Mouse (Mus musculus) gastrocnemius, postnatal 25 days (tissue): ENCODE results near the gene F2. TPM values are rescaled to one million over a fixed set of nuclear protein-coding genes. Genes with fewer than 3 reads are reported as not detected.
"Not testable (repeated sequence)": the region's sequence is repeated elsewhere in the genome, so short reads cannot be mapped to it uniquely, and the experiment has no call there.

Source experiments
- DNase-seq: peaks from one replicate; pipeline ENCODE4 v3.0.0; 2022
- total RNA-seq, 2 experiments: library from RNA; stranded (reverse); gene quantifications; 1 replicate in 1 of 2; 2 replicates in 1 of 2; pipeline ENCODE4 v1.2.3; 2021

The F2 gene
- total RNA-seq, 2 experiments from 2014 or later = 0.26 TPM; not detected in 1

GRCm38 (mm10) chr2:91645811-91646210 lies 9.6 kb upstream of the F2 start:
- DNase-seq = no peak

- no peak for DNase-seq
Measured at GRCm38 (mm10) chr2:91645354-91645753, 9.1 kb upstream of the F2 start.

- no peak for DNase-seq
Measured at GRCm38 (mm10) chr2:91644021-91644420, 7.8 kb upstream of the F2 start.

- no peak for DNase-seq
Measured at GRCm38 (mm10) chr2:91642825-91643415, 6.7 kb upstream of the F2 start.

GRCm38 (mm10) chr2:91638931-91639330 lies 2.7 kb upstream of the F2 start:
- no peak for DNase-seq

- DNase-seq = no peak
Measured at GRCm38 (mm10) chr2:91636727-91637338, 619 bp upstream of the F2 start.

GRCm38 (mm10) chr2:91635486-91635885 lies 728 bp downstream of the F2 start:
- no peak for DNase-seq

GRCm38 (mm10) chr2:91634841-91635240 lies 1.4 kb downstream of the F2 start:
- DNase-seq = no peak

GRCm38 (mm10) chr2:91633334-91633977 lies 2.8 kb downstream of the F2 start:
- DNase-seq = no peak

- DNase-seq = no peak
Measured at GRCm38 (mm10) chr2:91632316-91632715, 3.9 kb downstream of the F2 start.

- no peak for DNase-seq
Measured at GRCm38 (mm10) chr2:91631826-91632225, 4.4 kb downstream of the F2 start.

- no peak for DNase-seq
Measured at GRCm38 (mm10) chr2:91630384-91630783, 5.8 kb downstream of the F2 start.

- no peak for DNase-seq
Measured at GRCm38 (mm10) chr2:91629682-91630081, 6.5 kb downstream of the F2 start.

- no peak for DNase-seq
Measured at GRCm38 (mm10) chr2:91628171-91628570, 8.0 kb downstream of the F2 start.

GRCm38 (mm10) chr2:91627486-91627885 lies 8.7 kb downstream of the F2 start:
- no peak for DNase-seq

GRCm38 (mm10) chr2:91623366-91623765 lies 12.8 kb downstream of the F2 start:
- DNase-seq = not testable (repeated sequence)

GRCm38 (mm10) chr2:91622356-91622755 lies 13.9 kb downstream of the F2 start:
- DNase-seq = no peak

- not testable (repeated sequence) for DNase-seq
Measured at GRCm38 (mm10) chr2:91609370-91609769, 26.8 kb downstream of the F2 start.

GRCm38 (mm10) chr2:91602389-91602788 lies 33.8 kb downstream of the F2 start:
- DNase-seq = no peak

GRCm38 (mm10) chr2:91600475-91600874 lies 35.7 kb downstream of the F2 start:
- DNase-seq = no peak

- DNase-seq = no peak
Measured at GRCm38 (mm10) chr2:91586242-91586641, 50.0 kb downstream of the F2 start.

GRCm38 (mm10) chr2:91580894-91581293 lies 55.3 kb downstream of the F2 start:
- no peak for DNase-seq
